Mouse (Mus musculus): ENCODE measurements at regions not wholly inside any gene's neighbourhood (a gene's known extent, or its start where the extent isn't known, plus 50 kb on each side); places are given as distances from the start of the nearest gene placed in this dataset.

GRCm38 (mm10) chr13:101175017-101175689 lies 341.9 kb upstream of the Slc30a5 start:
- Histone ChIP-seq H3K4me3 (replicated peaks) (no peak overlapping the region), H3K4me2 (no peak overlapping the region), H3K9me3 (no peaks in the 10 kb centered on the region), H3K9ac (replicated peaks) (no peak overlapping the region), H3K36me3 (no peaks in the 10 kb centered on the region), H3K4me1 (replicated peaks) (no peaks in the 10 kb centered on the region), H3K27me3 (no peaks in the 10 kb centered on the region), H3K27ac (no peak overlapping the region)
- ATAC-seq (ENCODE audit: insufficient number of reproducible peaks, insufficient read depth, low FRiP score, low TSS enrichment, low read depth), result no peak
- 73% methylated on average over 8 of the region's 8 CpGs for WGBS

DNA sequence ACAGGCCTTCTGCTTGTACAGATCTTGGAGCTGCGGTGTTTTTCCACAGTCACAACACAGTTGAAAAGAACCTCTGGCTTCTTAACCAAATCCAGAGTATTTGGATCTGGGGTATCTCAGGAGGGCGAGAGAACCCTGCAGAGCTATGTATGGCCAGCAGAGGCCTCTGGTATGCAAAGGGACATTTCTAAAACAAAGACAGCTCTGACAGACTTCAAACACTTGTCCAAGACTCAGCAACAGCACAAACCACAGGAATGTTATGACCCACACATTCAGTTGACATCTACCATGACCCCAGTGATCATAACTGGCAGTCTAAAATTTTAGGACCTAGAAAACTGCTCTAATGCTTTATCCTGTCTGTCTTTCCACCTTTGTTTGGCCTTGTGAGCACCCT lies 328.5 kb upstream of the Slc30a5 start:
- Histone ChIP-seq H3K9ac (replicated peaks) (no peak overlapping the region), H3K27ac (no peak overlapping the region), H3K27me3 (no peaks in the 10 kb centered on the region), H3K4me3 (replicated peaks) (no peak overlapping the region), H3K9me3 (no peaks in the 10 kb centered on the region), H3K4me1 (replicated peaks) (peaks cover 4% of the 10 kb centered on the region; the same call in 1 of the 2 replicates), H3K4me2 (no peak overlapping the region), H3K36me3 (no peaks in the 10 kb centered on the region)
- WGBS, result 44% methylated on average over 2 of the region's 2 CpGs
- no peak for ATAC-seq (ENCODE audit: insufficient number of reproducible peaks, insufficient read depth, low FRiP score, low TSS enrichment, low read depth)

- Histone ChIP-seq H3K9me3 (no peaks in the 10 kb centered on the region), H3K27ac (no peak overlapping the region), H3K27me3 (no peaks in the 10 kb centered on the region), H3K9ac (replicated peaks) (no peak overlapping the region), H3K36me3 (no peaks in the 10 kb centered on the region), H3K4me2 (no peak overlapping the region), H3K4me3 (replicated peaks) (no peak overlapping the region), H3K4me1 (replicated peaks) (peaks cover 4% of the 10 kb centered on the region; the same call in 1 of the 2 replicates)
- 71% methylated on average over 3 of the region's 3 CpGs for WGBS
- no peak for ATAC-seq (ENCODE audit: insufficient number of reproducible peaks, insufficient read depth, low FRiP score, low TSS enrichment, low read depth)
These were observed 326.7 kb upstream of the Slc30a5 start for GRCm38 (mm10) chr13:101159878-101160277.

GRCm38 (mm10) chr13:101153760-101154159 lies 320.5 kb upstream of the Slc30a5 start:
- Histone ChIP-seq H3K9ac (replicated peaks) (no peak overlapping the region), H3K4me3 (replicated peaks) (no peak overlapping the region), H3K36me3 (no peaks in the 10 kb centered on the region), H3K27me3 (no peaks in the 10 kb centered on the region), H3K4me2 (no peak overlapping the region), H3K4me1 (replicated peaks) (no peaks in the 10 kb centered on the region), H3K27ac (no peak overlapping the region), H3K9me3 (no peaks in the 10 kb centered on the region)
- no peak for ATAC-seq (ENCODE audit: insufficient number of reproducible peaks, insufficient read depth, low FRiP score, low TSS enrichment, low read depth)

DNA sequence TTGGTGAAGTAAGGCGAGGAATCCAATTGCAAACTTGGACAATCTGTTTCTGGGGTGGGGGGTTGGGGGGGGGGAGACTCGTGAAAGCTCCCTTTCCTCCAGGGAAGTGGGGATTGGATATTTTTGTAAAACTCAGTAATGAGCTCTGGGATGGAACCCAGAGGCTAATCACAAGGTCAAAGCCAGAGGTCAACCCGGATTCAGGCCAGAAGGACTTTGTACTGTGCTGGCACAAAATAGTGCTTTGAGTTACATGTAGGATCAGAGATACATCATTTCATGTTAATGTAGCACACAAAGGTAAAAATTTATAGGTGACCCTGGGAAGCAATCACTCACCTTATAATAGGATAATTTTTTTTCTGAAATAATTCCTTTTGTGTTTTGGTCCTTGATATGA lies 309.5 kb upstream of the Slc30a5 start:
- WGBS, result 49% methylated on average over 3 of the region's 3 CpGs
- Histone ChIP-seq H3K4me2 (no peak overlapping the region), H3K9me3 (no peaks in the 10 kb centered on the region), H3K4me3 (replicated peaks) (no peak overlapping the region), H3K36me3 (no peaks in the 10 kb centered on the region), H3K4me1 (replicated peaks) (no peaks in the 10 kb centered on the region), H3K9ac (replicated peaks) (no peak overlapping the region), H3K27me3 (no peaks in the 10 kb centered on the region), H3K27ac (no peak overlapping the region)
- no peak for ATAC-seq (ENCODE audit: insufficient number of reproducible peaks, insufficient read depth, low FRiP score, low TSS enrichment, low read depth)

GRCm38 (mm10) chr13:101142104-101142735 lies 309.0 kb upstream of the Slc30a5 start:
- H3K4me2 ChIP-seq, result no peak overlapping the region
- no peaks in the 10 kb centered on the region for H3K27me3 ChIP-seq
- WGBS, result 77% methylated on average over 6 of the region's 6 CpGs
- no peaks in the 10 kb centered on the region for H3K36me3 ChIP-seq
- H3K4me3 ChIP-seq (replicated peaks), result no peak overlapping the region
- H3K9ac ChIP-seq (replicated peaks), result no peak overlapping the region
- H3K4me1 ChIP-seq (replicated peaks), result no peaks in the 10 kb centered on the region
- H3K27ac ChIP-seq, result no peak overlapping the region
- H3K9me3 ChIP-seq, result no peaks in the 10 kb centered on the region
- ATAC-seq (ENCODE audit: insufficient number of reproducible peaks, insufficient read depth, low FRiP score, low TSS enrichment, low read depth), result no peak

- no peaks in the 10 kb centered on the region for H3K27me3 ChIP-seq
- H3K4me1 ChIP-seq (replicated peaks), result no peaks in the 10 kb centered on the region
- H3K4me2 ChIP-seq, result no peak overlapping the region
- no peak for ATAC-seq (ENCODE audit: insufficient number of reproducible peaks, insufficient read depth, low FRiP score, low TSS enrichment, low read depth)
- 91% methylated on average over 3 of the region's 3 CpGs for WGBS
- no peaks in the 10 kb centered on the region for H3K9me3 ChIP-seq
- no peak overlapping the region for H3K27ac ChIP-seq
- no peaks in the 10 kb centered on the region for H3K36me3 ChIP-seq
- H3K4me3 ChIP-seq (replicated peaks), result no peak overlapping the region
- no peak overlapping the region for H3K9ac ChIP-seq (replicated peaks)
These were observed 296.2 kb upstream of the Slc30a5 start for GRCm38 (mm10) chr13:101129466-101129865.

- H3K9me3 ChIP-seq, result no peaks in the 10 kb centered on the region
- H3K27ac ChIP-seq, result no peak overlapping the region
- H3K4me2 ChIP-seq, result no peak overlapping the region
- WGBS, result 76% methylated on average over 2 of the region's 2 CpGs
- no peaks in the 10 kb centered on the region for H3K36me3 ChIP-seq
- no peaks in the 10 kb centered on the region for H3K4me1 ChIP-seq (replicated peaks)
- no peak overlapping the region for H3K4me3 ChIP-seq (replicated peaks)
- ATAC-seq (ENCODE audit: insufficient number of reproducible peaks, insufficient read depth, low FRiP score, low TSS enrichment, low read depth), result no peak
- H3K27me3 ChIP-seq, result no peaks in the 10 kb centered on the region
- H3K9ac ChIP-seq (replicated peaks), result no peak overlapping the region
These were observed 294.6 kb upstream of the Slc30a5 start for GRCm38 (mm10) chr13:101127808-101128207.

- Histone ChIP-seq H3K9me3 (no peaks in the 10 kb centered on the region), H3K4me3 (replicated peaks) (no peak overlapping the region), H3K4me1 (replicated peaks) (no peaks in the 10 kb centered on the region), H3K9ac (replicated peaks) (no peak overlapping the region), H3K27me3 (no peaks in the 10 kb centered on the region), H3K27ac (no peak overlapping the region), H3K4me2 (no peak overlapping the region), H3K36me3 (no peaks in the 10 kb centered on the region)
- no peak for ATAC-seq (ENCODE audit: insufficient number of reproducible peaks, insufficient read depth, low FRiP score, low TSS enrichment, low read depth)
- WGBS, result 68% methylated on average over 3 of the region's 3 CpGs
These were observed 294.0 kb upstream of the Slc30a5 start for GRCm38 (mm10) chr13:101127262-101127661.

GRCm38 (mm10) chr13:101117311-101117710 lies 284.1 kb upstream of the Slc30a5 start:
- H3K9me3 ChIP-seq, result no peaks in the 10 kb centered on the region
- 77% methylated on average over 2 of the region's 2 CpGs for WGBS
- no peak overlapping the region for H3K4me3 ChIP-seq (replicated peaks)
- H3K36me3 ChIP-seq, result no peaks in the 10 kb centered on the region
- H3K27me3 ChIP-seq, result no peaks in the 10 kb centered on the region
- no peak for ATAC-seq (ENCODE audit: insufficient number of reproducible peaks, insufficient read depth, low FRiP score, low TSS enrichment, low read depth)
- H3K9ac ChIP-seq (replicated peaks), result no peak overlapping the region
- H3K27ac ChIP-seq, result no peak overlapping the region
- no peaks in the 10 kb centered on the region for H3K4me1 ChIP-seq (replicated peaks)
- no peak overlapping the region for H3K4me2 ChIP-seq

- WGBS, result 78% methylated on average over 5 of the region's 5 CpGs
- no peaks in the 10 kb centered on the region for H3K4me1 ChIP-seq (replicated peaks)
These were observed 282.1 kb upstream of the Slc30a5 start for GRCm38 (mm10) chr13:101115296-101115695.

DNA sequence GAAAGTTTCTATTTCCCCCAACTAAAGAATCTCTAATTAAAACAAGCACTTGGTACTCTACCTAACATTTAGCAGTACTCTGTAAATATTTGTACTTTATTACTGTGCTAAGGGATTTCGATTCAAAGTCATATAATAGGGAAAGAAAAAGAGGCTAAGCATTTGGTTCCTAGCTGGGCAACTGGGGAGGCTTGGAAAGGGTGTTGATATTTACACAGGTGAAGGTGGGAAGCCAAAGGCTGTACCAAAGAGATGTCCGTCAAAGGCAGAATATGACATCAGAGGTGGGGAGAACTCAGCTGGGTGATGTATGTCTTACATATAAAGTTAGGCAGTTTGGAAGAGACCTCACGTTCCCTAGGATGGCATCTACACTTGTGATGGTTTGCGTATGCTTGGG lies 278.9 kb upstream of the Slc30a5 start:
- WGBS, result 76% methylated on average over 4 of the region's 4 CpGs
- Histone ChIP-seq H3K36me3 (no peaks in the 10 kb centered on the region), H3K27ac (no peak overlapping the region), H3K9me3 (no peaks in the 10 kb centered on the region), H3K4me1 (replicated peaks) (no peaks in the 10 kb centered on the region; the same call in 1 of the 2 replicates), H3K4me3 (replicated peaks) (no peak overlapping the region), H3K27me3 (no peaks in the 10 kb centered on the region), H3K4me2 (no peak overlapping the region), H3K9ac (replicated peaks) (no peak overlapping the region)
- ATAC-seq (ENCODE audit: insufficient number of reproducible peaks, insufficient read depth, low FRiP score, low TSS enrichment, low read depth), result no peak

More at GRCm38 (mm10) chr13:101115296-101115695, 282.1 kb upstream of the Slc30a5 start:
- no peak overlapping the region for H3K9ac ChIP-seq (replicated peaks)
- ATAC-seq (ENCODE audit: insufficient number of reproducible peaks, insufficient read depth, low FRiP score, low TSS enrichment, low read depth), result no peak
- no peak overlapping the region for H3K4me3 ChIP-seq (replicated peaks)
- H3K36me3 ChIP-seq, result no peaks in the 10 kb centered on the region
- no peak overlapping the region for H3K4me2 ChIP-seq
- no peaks in the 10 kb centered on the region for H3K9me3 ChIP-seq
- no peaks in the 10 kb centered on the region for H3K27me3 ChIP-seq
- H3K27ac ChIP-seq, result no peak overlapping the region
